Mouse (Mus musculus) kidney, embryonic 14.5 days (tissue): ENCODE measurements around the gene Zfp867. TPM values are rescaled to one million over a fixed set of nuclear protein-coding genes. Genes with fewer than 3 reads are reported as not detected.
A peak's percentile ranks its signal among the peaks of the same experiment; 100 is the strongest.

Experiments
- ATAC-seq: fragments of 200-750 bp; cut with Nextera tagmentation; 2 replicates; pipeline ENCODE4 v1.8.0; 2017; ENCODE audit warnings: moderate number of reproducible peaks, mild to moderate bottlenecking, moderate TSS enrichment, moderate library complexity; ENCODE audit not compliant: low FRiP score, low TSS enrichment
- H3K27ac ChIP-seq: fragments of 300-500 bp; sonication (generic); 2 replicates; pipeline ENCODE4 v1.5.1; 2014; ENCODE audit warnings: low read depth, mild to moderate bottlenecking, low read length, moderate library complexity, mixed read lengths
- H3K27me3 ChIP-seq: fragments of 300-500 bp; sonication (generic); 2 replicates; pipeline ENCODE4 v1.6.1; 2014; ENCODE audit warnings: mild to moderate bottlenecking, low read length; ENCODE audit not compliant: control insufficient read depth, insufficient read depth
- H3K36me3 ChIP-seq: fragments of 300-500 bp; sonication (generic); 2 replicates; pipeline ENCODE4 v1.6.1; 2014; ENCODE audit warnings: low read length, mixed read lengths; ENCODE audit not compliant: control insufficient read depth, insufficient read depth
- H3K4me1 ChIP-seq: fragments of 300-500 bp; sonication (generic); 2 replicates; pipeline ENCODE4 v1.6.1; 2014; ENCODE audit warnings: low read length, mixed read lengths; ENCODE audit not compliant: control insufficient read depth, insufficient read depth
- H3K4me2 ChIP-seq: fragments of 300-500 bp; sonication (generic); replicated peaks from 2 replicates; pipeline ENCODE4 v1.6.1; 2014; ENCODE audit warnings: low read depth, mild to moderate bottlenecking, low read length
- H3K4me3 ChIP-seq: fragments of 300-500 bp; sonication (generic); 2 replicates; pipeline ENCODE4 v1.5.1; 2014; ENCODE audit warnings: mild to moderate bottlenecking, low read length
- H3K9ac ChIP-seq: fragments of 300-500 bp; sonication (generic); 2 replicates; pipeline ENCODE4 v1.6.1; 2014; ENCODE audit warnings: low read depth, mild to moderate bottlenecking, low read length, moderate library complexity
- H3K9me3 ChIP-seq: fragments of 300-500 bp; sonication (generic); 2 replicates; pipeline ENCODE4 v1.6.1; 2016; ENCODE audit warnings: low read length; ENCODE audit not compliant: control insufficient read depth
- WGBS: fragments of 180-500 bp; shearing (Covaris S2); extraction: QIAGEN DNeasy Blood & Tissue Kit; methylation state at CpG from one replicate; pipeline ENCODE4 v1.1.7; 2014; 5-methylcytosine and 5-hydroxymethylcytosine counted together
- polyA plus RNA-seq: library from polyadenylated mRNA; unstranded; fragments of >200 nt; fragmentation: Nextera tagmentation; extraction: Ambion mirVana; gene quantifications from 2 replicates; pipeline ENCODE4 v1.2.1, GENCODE M21; 2014

The Zfp867 gene
- polyA plus RNA-seq, 1 experiment from 2014 or later, result 10.3 TPM

DNA sequence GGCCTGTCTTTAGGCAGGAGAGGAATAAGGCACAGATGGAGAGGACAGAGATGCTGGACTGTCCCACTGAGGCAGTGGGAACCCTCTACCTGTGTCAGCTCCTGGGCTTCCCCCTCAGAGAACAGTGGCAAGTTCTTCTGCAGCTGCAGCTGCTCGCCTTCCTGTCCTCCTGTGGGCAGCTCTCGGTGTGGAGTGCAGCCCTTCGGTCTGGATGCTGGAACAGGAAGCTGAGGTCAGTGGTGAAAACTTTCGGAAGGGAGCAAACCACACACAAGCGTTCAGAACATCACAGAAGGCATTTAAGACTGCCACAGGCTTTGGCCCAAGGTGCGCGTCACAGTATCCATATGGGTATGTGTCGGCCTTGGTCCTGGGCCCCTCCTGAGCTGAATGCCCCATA, 50.8 kb downstream of the Zfp867 start:
- WGBS, result 86% methylated on average over 8 of the region's 8 CpGs
- no peak overlapping the region for H3K4me2 ChIP-seq
- peaks cover 50% of the 10 kb centered on the region for H3K36me3 ChIP-seq
- H3K4me3 ChIP-seq, result no peak overlapping the region
- no peak overlapping the region for H3K27ac ChIP-seq
- H3K9ac ChIP-seq, result no peak overlapping the region
- no peaks in the 10 kb centered on the region for H3K9me3 ChIP-seq
- ATAC-seq, result no peak
- H3K27me3 ChIP-seq, result no peaks in the 10 kb centered on the region
- no peaks in the 10 kb centered on the region for H3K4me1 ChIP-seq

DNA sequence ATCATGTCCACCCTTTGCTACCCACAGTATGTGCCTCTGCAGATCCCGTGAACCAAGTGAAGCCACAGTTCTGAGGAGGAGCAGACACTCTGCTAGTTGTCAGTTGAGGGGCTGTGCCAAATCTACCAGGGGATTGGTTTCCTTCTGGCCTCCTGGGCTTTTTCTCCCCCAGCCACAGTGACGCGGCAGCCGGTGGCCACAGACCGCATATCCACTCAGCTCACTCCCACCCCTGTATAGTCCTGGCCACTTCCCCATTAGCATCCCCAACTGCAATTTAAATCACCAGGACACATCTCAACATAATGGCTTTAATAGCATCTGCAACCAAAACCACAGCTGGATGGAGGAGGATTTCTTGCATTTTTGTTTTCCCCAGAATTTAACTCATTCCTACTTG, 53.6 kb downstream of the Zfp867 start:
- Histone ChIP-seq H3K4me3 (no peak overlapping the region), H3K36me3 (peaks cover 44% of the 10 kb centered on the region), H3K9me3 (no peaks in the 10 kb centered on the region), H3K4me1 (no peaks in the 10 kb centered on the region), H3K4me2 (no peak overlapping the region), H3K27ac (0 out of 2 replicates have a peak overlapping the region, but pooled peaks have one; percentile 11), H3K9ac (no peak overlapping the region), H3K27me3 (no peaks in the 10 kb centered on the region)
- WGBS, result 77% methylated on average over 5 of the region's 5 CpGs
- ATAC-seq, result no peak

DNA sequence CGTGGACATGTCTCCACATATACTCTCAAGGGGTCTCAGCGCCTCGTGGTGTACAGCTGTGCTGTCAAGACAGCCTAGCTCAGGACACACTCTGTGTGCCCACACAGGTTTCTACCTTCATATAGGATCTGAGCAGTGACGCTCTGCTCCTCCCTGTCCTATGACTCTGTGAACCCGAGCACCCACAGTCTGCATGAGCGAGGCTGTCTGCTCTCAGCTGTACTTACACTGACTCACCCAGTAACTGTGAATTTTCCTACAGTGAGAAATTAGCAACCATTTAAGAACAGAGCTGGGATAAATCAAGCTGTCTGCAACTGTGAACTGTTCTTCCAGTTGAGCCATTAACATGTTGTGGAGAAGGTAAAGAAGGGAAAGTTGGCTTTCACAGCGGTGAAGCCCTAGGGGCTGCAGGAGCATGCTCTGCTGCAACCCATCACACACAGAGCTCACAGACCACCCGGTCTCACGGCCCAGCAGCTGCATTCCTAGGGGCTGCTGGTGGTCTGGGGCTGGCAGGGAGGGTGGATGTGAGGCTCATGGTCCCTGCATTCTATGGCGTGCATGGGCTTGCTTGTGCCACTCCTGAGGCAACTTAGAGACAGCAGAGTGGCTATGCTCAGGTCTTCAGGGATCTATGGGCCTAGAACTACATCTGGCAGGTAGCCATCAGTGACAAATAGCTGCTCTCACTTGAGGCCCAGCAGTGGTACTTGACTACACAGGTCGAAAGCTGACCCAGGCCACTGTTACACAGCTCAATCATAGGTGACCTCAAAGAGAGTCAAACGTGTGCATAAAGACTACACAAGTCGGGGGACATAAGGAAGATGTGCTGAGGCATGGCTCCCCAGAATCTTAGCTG, 59.0 kb downstream of the Zfp867 start:
- H3K9ac ChIP-seq, result no peak overlapping the region
- no peak overlapping the region for H3K4me2 ChIP-seq
- no peaks in the 10 kb centered on the region for H3K9me3 ChIP-seq
- 79% methylated on average over 13 of the region's 13 CpGs for WGBS
- H3K4me3 ChIP-seq, result no peak overlapping the region
- H3K36me3 ChIP-seq, result peaks cover 13% of the 10 kb centered on the region; the same call in 1 of the 2 replicates
- ATAC-seq, result 0 out of 2 replicates have a peak, but pooled peaks have one; percentile 16
- H3K4me1 ChIP-seq, result peaks cover 8% of the 10 kb centered on the region; the same call in 1 of the 2 replicates
- no peak overlapping the region for H3K27ac ChIP-seq
- no peaks in the 10 kb centered on the region for H3K27me3 ChIP-seq

DNA sequence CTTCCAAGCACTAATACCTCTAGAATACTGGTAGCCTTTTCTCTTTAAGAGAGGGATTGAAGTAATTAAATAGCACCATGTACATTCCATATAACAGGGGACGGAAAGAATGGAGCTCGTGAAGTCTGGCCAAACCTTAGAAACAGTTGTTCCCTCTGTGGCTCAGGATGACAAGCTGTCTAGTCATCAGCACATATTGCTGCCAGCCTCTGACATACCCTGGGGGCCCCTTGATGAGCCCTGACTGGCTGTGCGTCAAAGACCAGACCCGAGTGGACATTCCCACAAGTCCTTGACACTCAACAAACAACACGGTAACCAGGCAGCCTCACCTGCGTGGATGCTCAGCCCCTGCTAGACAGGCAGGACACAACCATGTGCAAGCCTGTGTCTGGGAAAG, 60.2 kb downstream of the Zfp867 start:
- ATAC-seq, result no peak
- 90% methylated on average over 6 of the region's 6 CpGs for WGBS
- Histone ChIP-seq H3K27me3 (no peaks in the 10 kb centered on the region), H3K36me3 (peaks cover 21% of the 10 kb centered on the region), H3K4me3 (no peak overlapping the region), H3K9ac (no peak overlapping the region), H3K27ac (no peak overlapping the region), H3K4me2 (no peak overlapping the region), H3K9me3 (no peaks in the 10 kb centered on the region), H3K4me1 (peaks cover 8% of the 10 kb centered on the region; the same call in 1 of the 2 replicates)

Other genes with a start within 250 kb of the Zfp867 start
- 544 and 644 TPM in 2 replicates for gene Arf1, start 244.2 kb downstream of the Zfp867 start, polyA plus RNA-seq
- not detected in 2 replicates for gene Wnt3a, start 181.7 kb downstream of the Zfp867 start, polyA plus RNA-seq
- 0.64 and 0.85 TPM in 2 replicates for gene Wnt9a, start 165.5 kb downstream of the Zfp867 start, polyA plus RNA-seq
- not detected in 2 replicates for gene Prss38, start 96.8 kb downstream of the Zfp867 start, polyA plus RNA-seq
- gene Jmjd4, start 22.4 kb downstream of the Zfp867 start, polyA plus RNA-seq, result 10.2 and 15.1 TPM in 2 replicates
- 98.4 and 108 TPM in 2 replicates for gene Snap47, start 21.3 kb downstream of the Zfp867 start, polyA plus RNA-seq
- gene Zkscan17, start 54.3 kb upstream of the Zfp867 start, polyA plus RNA-seq, result 17.9 and 27.4 TPM in 2 replicates
- gene Nlrp3, start 69.1 kb upstream of the Zfp867 start, polyA plus RNA-seq, result 0.10 and 0.22 TPM in 2 replicates
- gene Olfr222, start 103.8 kb upstream of the Zfp867 start, polyA plus RNA-seq, result not detected in 2 replicates
- not detected in 2 replicates for gene Olfr223, start 120.8 kb upstream of the Zfp867 start, polyA plus RNA-seq
- gene Mprip, start 188.8 kb upstream of the Zfp867 start, polyA plus RNA-seq, result 53.4 and 64.1 TPM in 2 replicates